Mouse (Mus musculus): ENCODE data around the gene Arhgap17. TPM values are rescaled to one million over a fixed set of nuclear protein-coding genes. Genes with fewer than 3 reads are reported as not detected.
A peak's percentile ranks its signal among the peaks of the same experiment; 100 is the strongest.

The Arhgap17 gene
- total and polyA plus RNA-seq, 3 experiments: 6.7 to 56.1 (median 7.4) TPM

- no peaks in the 10 kb centered on the region for H3K79me2 ChIP-seq (replicated peaks; ENCODE audit: control insufficient read depth, extremely low read depth, insufficient read depth, poor library complexity, severe bottlenecking)
- H3K36me3 ChIP-seq (replicated peaks in 1 of 2; ENCODE audit: control insufficient read depth in 1 of 2, insufficient read depth in 1 of 2, low read length in 1 of 2): peaks cover 2 to 37% of the 10 kb centered on the region in 2 experiments
- peaks cover 11 to 29% of the 10 kb centered on the region in 2 experiments for H3K4me1 ChIP-seq (ENCODE audit: control insufficient read depth in 1 of 2, insufficient read depth in 2 of 2)
- in situ Hi-C loops (cut with MboI; ENCODE audit: low pct_ligation_motif_present, low pct_unique_long_range_greater_than_20kb, low sequenced_read_pairs): no loop called here
- H3K9ac ChIP-seq (ENCODE audit: insufficient read depth, low read depth): no peak overlapping the region
- H3K4me3 ChIP-seq (replicated peaks in 1 of 3; ENCODE audit: low read depth in 2 of 3, low read length in 2 of 3, poor library complexity in 1 of 3): no peak overlapping the region
- H3K27me3 ChIP-seq (replicated peaks): no peaks in the 10 kb centered on the region
- dilution Hi-C loops (cut with MboI; ENCODE audit: extremely low pct_ligation_motif_present, extremely low pct_unique_long_range_greater_than_20kb, low sequenced_read_pairs): no loop called here
- H3K4me2 ChIP-seq (ENCODE audit: insufficient read depth, low read depth, poor library complexity, severe bottlenecking): no peak overlapping the region
- DNase-seq (ENCODE audit: extremely low read depth): no peak
- TF ChIP-seq JUN (IDR thresholded peaks at IDR 0.05; ENCODE audit: insufficient read depth, low read depth, low read length) (no peak), PAX5 (IDR thresholded peaks at IDR 0.05; ENCODE audit: low read length) (no peak), MAFK (IDR thresholded peaks at IDR 0.05; ENCODE audit: insufficient replicate concordance, low read length) (no peak), ZC3H11A (IDR thresholded peaks at IDR 0.05; ENCODE audit: low read depth, low read length) (no peak), ETS1 (conservative IDR thresholded peaks at IDR 0.05; ENCODE audit: low read depth, low read length) (no peak), HCFC1 (IDR thresholded peaks at IDR 0.05; ENCODE audit: low read depth, low read length) (no peak), CTCF (conservative IDR thresholded peaks at IDR 0.05 in 1 of 2, IDR thresholded peaks at IDR 0.05 in 1 of 2; ENCODE audit: low read depth in 2 of 2, low read length in 2 of 2) (no peak), CHD1 (IDR thresholded peaks at IDR 0.05; ENCODE audit: low read depth, low read length) (no peak), ELF1 (IDR thresholded peaks at IDR 0.05; ENCODE audit: low read depth, low read length) (no peak), SIN3A (IDR thresholded peaks at IDR 0.05; ENCODE audit: low read length) (no peak), IRF4 (IDR thresholded peaks at IDR 0.05; ENCODE audit: low read depth, low read length) (no peak)
- no peak overlapping the region for H3K27ac ChIP-seq (ENCODE audit: insufficient read depth, low read depth)
- no peaks in the 10 kb centered on the region for H3K9me3 ChIP-seq (replicated peaks; ENCODE audit: low read length)
Measured at GRCm38 (mm10) chr7:123399286-123399685, 29.6 kb upstream of the Arhgap17 start.

GRCm38 (mm10) chr7:123398828-123399227 is 29.1 kb upstream of the Arhgap17 start:
- Histone ChIP-seq H3K9ac (ENCODE audit: insufficient read depth, low read depth) (no peak overlapping the region), H3K36me3 (replicated peaks in 1 of 2; ENCODE audit: control insufficient read depth in 1 of 2, insufficient read depth in 1 of 2, low read length in 1 of 2) (peaks cover 0 to 35% of the 10 kb centered on the region in 2 experiments), H3K27me3 (replicated peaks) (no peaks in the 10 kb centered on the region)

More at GRCm38 (mm10) chr7:123398828-123399227, 29.1 kb upstream of the Arhgap17 start:
- dilution Hi-C loops (cut with MboI; ENCODE audit: extremely low pct_ligation_motif_present, extremely low pct_unique_long_range_greater_than_20kb, low sequenced_read_pairs) (no loop called here), in situ Hi-C loops (cut with MboI; ENCODE audit: low pct_ligation_motif_present, low pct_unique_long_range_greater_than_20kb, low sequenced_read_pairs) (no loop called here)
- Histone ChIP-seq H3K27ac (ENCODE audit: insufficient read depth, low read depth) (no peak overlapping the region), H3K9me3 (replicated peaks; ENCODE audit: low read length) (no peaks in the 10 kb centered on the region), H3K4me1 (ENCODE audit: control insufficient read depth in 1 of 2, insufficient read depth in 2 of 2) (peaks cover 11 to 26% of the 10 kb centered on the region in 2 experiments), H3K79me2 (replicated peaks; ENCODE audit: control insufficient read depth, extremely low read depth, insufficient read depth, poor library complexity, severe bottlenecking) (no peaks in the 10 kb centered on the region), H3K4me2 (ENCODE audit: insufficient read depth, low read depth, poor library complexity, severe bottlenecking) (no peak overlapping the region), H3K4me3 (replicated peaks in 1 of 3; ENCODE audit: low read depth in 2 of 3, low read length in 2 of 3, poor library complexity in 1 of 3) (no peak overlapping the region)
- TF ChIP-seq USF1 (IDR thresholded peaks at IDR 0.05; ENCODE audit: low read depth, low read length): no peak
- TF ChIP-seq SIN3A (IDR thresholded peaks at IDR 0.05; ENCODE audit: low read length): no peak
- TF ChIP-seq KAT2A (IDR thresholded peaks at IDR 0.05; ENCODE audit: insufficient replicate concordance, low read length): no peak
- TF ChIP-seq ZKSCAN1 (IDR thresholded peaks at IDR 0.05; ENCODE audit: borderline replicate concordance, low read depth, low read length): no peak
- TF ChIP-seq RCOR1 (conservative IDR thresholded peaks at IDR 0.05; ENCODE audit: low read depth, low read length): no peak
- no peak for TF ChIP-seq GABPA (IDR thresholded peaks at IDR 0.05; ENCODE audit: insufficient replicate concordance, low read depth, low read length)
- no peak for TF ChIP-seq ZNF384 (IDR thresholded peaks at IDR 0.05; ENCODE audit: low read depth, low read length)
- peak; percentile 73 for TF ChIP-seq SMC3 (IDR thresholded peaks at IDR 0.05; ENCODE audit: low read depth, low read length)
- no peak for TF ChIP-seq ZMIZ1 (IDR thresholded peaks at IDR 0.05; ENCODE audit: low read depth, low read length)
- TF ChIP-seq PAX5 (IDR thresholded peaks at IDR 0.05; ENCODE audit: low read length): no peak
- no peak for TF ChIP-seq POLR2AphosphoS2 (IDR thresholded peaks at IDR 0.05; ENCODE audit: low read depth, low read length)
- TF ChIP-seq ZC3H11A (IDR thresholded peaks at IDR 0.05; ENCODE audit: low read depth, low read length): no peak
- no peak for TF ChIP-seq MAFK (IDR thresholded peaks at IDR 0.05; ENCODE audit: insufficient replicate concordance, low read length)
- TF ChIP-seq JUND (conservative IDR thresholded peaks at IDR 0.05; ENCODE audit: low read depth, low read length): no peak
- no peak for TF ChIP-seq JUN (IDR thresholded peaks at IDR 0.05; ENCODE audit: insufficient read depth, low read depth, low read length)
- TF ChIP-seq TBP (conservative IDR thresholded peaks at IDR 0.05; ENCODE audit: low read depth, low read length): no peak
- peak; percentile 19; the same call in 1 of the 2 replicates for TF ChIP-seq ELF1 (IDR thresholded peaks at IDR 0.05; ENCODE audit: low read depth, low read length)
- TF ChIP-seq TCF12 (IDR thresholded peaks at IDR 0.05; ENCODE audit: low read depth, low read length): no peak
- TF ChIP-seq USF2 (conservative IDR thresholded peaks at IDR 0.05; ENCODE audit: low read depth, low read length): no peak
- TF ChIP-seq EP300 (IDR thresholded peaks at IDR 0.05; ENCODE audit: low read length): no peak
- peak; percentile 38 to 84; a peak in 3 of 4 replicates for TF ChIP-seq CTCF (conservative IDR thresholded peaks at IDR 0.05 in 1 of 2, IDR thresholded peaks at IDR 0.05 in 1 of 2; ENCODE audit: low read depth in 2 of 2, low read length in 2 of 2)
- peak; percentile 75 for TF ChIP-seq RAD21 (IDR thresholded peaks at IDR 0.05; ENCODE audit: low read depth, low read length)
- no peak for TF ChIP-seq MEF2A (IDR thresholded peaks at IDR 0.05; ENCODE audit: borderline replicate concordance, low read depth, low read length)
- no peak for TF ChIP-seq CHD2 (IDR thresholded peaks at IDR 0.05; ENCODE audit: low read length)
- TF ChIP-seq E2F4 (IDR thresholded peaks at IDR 0.05; ENCODE audit: insufficient replicate concordance, low read depth, low read length): no peak
- no peak for TF ChIP-seq MYC (IDR thresholded peaks at IDR 0.05; ENCODE audit: low read depth, low read length)
- no peak for TF ChIP-seq UBTF (IDR thresholded peaks at IDR 0.05; ENCODE audit: low read depth, low read length)
- TF ChIP-seq NRF1 (IDR thresholded peaks at IDR 0.05; ENCODE audit: low read depth, low read length): no peak
- peak; percentile 47 for DNase-seq (ENCODE audit: extremely low read depth)

Data from CH12.LX (cell line).